Mouse (Mus musculus): ENCODE data around the gene Fancc.

DNA sequence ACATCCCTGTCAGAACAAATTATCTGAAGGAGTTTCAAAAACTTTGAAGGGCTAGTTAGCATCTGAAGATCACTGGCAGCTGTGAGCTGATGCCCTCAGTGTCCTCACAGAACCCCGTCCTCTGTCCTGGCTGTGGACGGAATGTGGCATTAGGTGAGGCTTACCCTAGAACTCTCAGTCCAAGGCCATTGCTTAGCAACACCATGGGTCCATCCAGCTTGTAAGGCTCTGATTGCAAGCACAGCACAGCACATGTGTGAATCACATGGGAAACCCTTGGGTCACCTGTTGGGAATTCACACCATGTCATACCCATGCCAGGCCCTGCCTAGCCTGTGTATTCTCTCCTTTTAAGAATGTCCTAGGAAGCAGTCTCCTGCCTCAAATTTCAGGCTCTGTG is 200.1 kb downstream of the Fancc start:
- TF ChIP-seq CTCF (IDR thresholded peaks at IDR 0.05; ENCODE audit: insufficient read depth, low read length): no peak
- no peak for TF ChIP-seq POLR2A (IDR thresholded peaks at IDR 0.05; ENCODE audit: borderline replicate concordance, extremely low read depth, low read depth, low read length)
